Mouse (Mus musculus): Measurements from ENCODE around the gene Gzmk. TPM values are rescaled to one million over a fixed set of nuclear protein-coding genes. Genes with fewer than 3 reads are reported as not detected.
"Not testable (repeated sequence)": the region's sequence is repeated elsewhere in the genome, so short reads cannot be mapped to it uniquely, and the experiment has no call there.

The Gzmk gene
- polyA plus RNA-seq (2015; fragmentation: Nextera tagmentation; extraction: Ambion mirVana): not detected in 2 replicates

- no peak for ATAC-seq (ENCODE audit: extremely low read depth, insufficient number of reproducible peaks, low FRiP score, low TSS enrichment)
- no peaks in the 10 kb centered on the region for H3K36me3 ChIP-seq
- 58% methylated on average over 7 of the region's 7 CpGs for WGBS
- H3K27me3 ChIP-seq (replicated peaks): no peaks in the 10 kb centered on the region
- H3K9me3 ChIP-seq: no peaks in the 10 kb centered on the region
- no peak within 1 kb of the TSS for H3K4me2 ChIP-seq
- H3K4me3 ChIP-seq: no peak within 1 kb of the TSS
- no peak within 1 kb of the TSS for H3K9ac ChIP-seq
- peaks cover 23% of the 10 kb centered on the region for H3K4me1 ChIP-seq
- no peak within 1 kb of the TSS for H3K27ac ChIP-seq (replicated peaks)
These were observed at the start of gene Gzmk for GRCm38 (mm10) chr13:113225811-113226210. Gene Gzmk, minus strand, starts transcription at chr13:113225908.

DNA sequence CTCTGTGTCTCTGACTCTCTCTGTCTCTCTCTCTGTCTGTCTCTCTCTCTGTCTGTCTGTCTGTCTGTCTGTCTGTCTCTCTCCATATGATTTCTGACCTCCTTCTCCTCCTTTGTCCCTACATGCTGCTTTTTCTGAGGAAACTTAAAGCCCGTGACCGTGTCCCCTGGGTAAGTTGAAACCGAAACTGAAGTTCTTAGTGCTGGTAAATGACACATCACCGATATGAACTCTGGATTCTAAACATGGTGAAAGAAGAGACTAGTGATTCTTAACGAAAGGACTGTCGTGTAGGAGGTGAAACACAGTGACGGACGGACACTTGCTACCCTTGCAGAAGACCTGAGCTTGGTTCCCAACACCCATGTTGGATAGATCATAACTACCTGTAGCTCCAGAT, 45.5 kb upstream of the Gzmk start:
- H3K36me3 ChIP-seq: no peaks in the 10 kb centered on the region
- no peak overlapping the region for H3K9ac ChIP-seq
- peaks cover 10% of the 10 kb centered on the region for H3K4me1 ChIP-seq
- H3K4me3 ChIP-seq: no peak overlapping the region
- H3K9me3 ChIP-seq: no peaks in the 10 kb centered on the region
- H3K27ac ChIP-seq (replicated peaks): no peak overlapping the region
- WGBS: 86% methylated on average over 8 of the region's 8 CpGs
- H3K27me3 ChIP-seq (replicated peaks): no peaks in the 10 kb centered on the region
- H3K4me2 ChIP-seq: no peak overlapping the region
- no peak for ATAC-seq (ENCODE audit: extremely low read depth, insufficient number of reproducible peaks, low FRiP score, low TSS enrichment)

- Histone ChIP-seq H3K4me2 (no peak overlapping the region), H3K9ac (peak overlapping the region; percentile 37), H3K36me3 (no peaks in the 10 kb centered on the region), H3K27me3 (replicated peaks) (no peaks in the 10 kb centered on the region), H3K27ac (replicated peaks) (no peak overlapping the region), H3K9me3 (no peaks in the 10 kb centered on the region), H3K4me3 (no peak overlapping the region), H3K4me1 (peaks cover 10% of the 10 kb centered on the region)
- WGBS: 51% methylated on average over 18 of the region's 18 CpGs
- ATAC-seq (ENCODE audit: extremely low read depth, insufficient number of reproducible peaks, low FRiP score, low TSS enrichment): peak; percentile 31; the same call in 1 of the 2 replicates
These were observed 44.4 kb upstream of the Gzmk start for GRCm38 (mm10) chr13:113269777-113270776.

DNA sequence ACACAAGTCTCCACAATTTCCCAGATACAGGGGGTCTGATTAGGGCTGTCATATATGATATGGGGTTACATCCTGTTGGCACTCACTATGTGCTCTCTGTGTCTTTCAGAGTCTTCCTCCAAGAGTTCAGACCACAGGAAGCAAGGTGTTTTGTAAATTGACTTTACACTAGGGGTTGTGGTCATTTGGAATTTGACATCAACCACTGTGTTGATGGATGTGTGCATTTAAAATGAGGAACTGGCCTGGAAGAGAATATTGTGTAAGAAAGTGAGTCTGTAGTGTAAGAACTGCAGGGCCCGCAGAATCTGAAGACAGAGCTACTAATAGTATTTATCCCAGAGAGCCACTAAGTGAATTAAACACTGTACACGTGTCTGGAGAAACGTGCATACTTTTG, 41.5 kb upstream of the Gzmk start:
- H3K9me3 ChIP-seq: no peaks in the 10 kb centered on the region
- H3K9ac ChIP-seq: no peak overlapping the region
- no peak for ATAC-seq (ENCODE audit: extremely low read depth, insufficient number of reproducible peaks, low FRiP score, low TSS enrichment)
- peaks cover 16% of the 10 kb centered on the region for H3K4me1 ChIP-seq
- H3K4me3 ChIP-seq: no peak overlapping the region
- no peaks in the 10 kb centered on the region for H3K36me3 ChIP-seq
- H3K27me3 ChIP-seq (replicated peaks): no peaks in the 10 kb centered on the region
- WGBS: 78% methylated on average over 3 of the region's 3 CpGs
- no peak overlapping the region for H3K27ac ChIP-seq (replicated peaks)
- no peak overlapping the region for H3K4me2 ChIP-seq

GRCm38 (mm10) chr13:113266495-113266951, 40.8 kb upstream of the Gzmk start:
- ATAC-seq (ENCODE audit: extremely low read depth, insufficient number of reproducible peaks, low FRiP score, low TSS enrichment): no peak
- no peaks in the 10 kb centered on the region for H3K9me3 ChIP-seq
- no peak overlapping the region for H3K9ac ChIP-seq
- WGBS: 28% methylated on average over 9 of the region's 9 CpGs
- H3K4me1 ChIP-seq: peaks cover 16% of the 10 kb centered on the region
- no peak overlapping the region for H3K27ac ChIP-seq (replicated peaks)
- no peaks in the 10 kb centered on the region for H3K27me3 ChIP-seq (replicated peaks)
- peak overlapping the region; percentile 49 for H3K4me2 ChIP-seq
- peak overlapping the region; percentile 18; the same call in 1 of the 2 replicates for H3K4me3 ChIP-seq
- no peaks in the 10 kb centered on the region for H3K36me3 ChIP-seq

DNA sequence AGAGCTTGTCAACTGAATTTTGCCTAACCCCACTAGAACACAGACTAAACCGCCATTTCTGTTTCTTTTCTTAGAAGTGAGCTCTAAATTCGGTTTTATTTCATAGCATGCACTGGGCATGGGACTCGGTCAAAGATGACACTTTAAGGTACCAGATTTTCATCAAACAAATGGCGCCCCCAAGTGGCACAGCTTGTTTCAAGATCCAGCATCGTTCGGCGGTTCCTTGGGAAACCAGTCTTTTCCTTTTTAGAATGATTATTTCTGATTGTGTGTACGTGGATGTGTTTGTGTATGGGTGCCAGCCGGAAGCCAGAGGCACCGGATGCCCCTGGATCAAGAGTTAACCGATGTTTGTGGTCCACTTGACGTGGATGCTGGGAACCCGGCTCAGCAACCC, 39.5 kb upstream of the Gzmk start:
- Histone ChIP-seq H3K4me2 (no peak overlapping the region), H3K4me3 (no peak overlapping the region)
- WGBS: 21% methylated on average over 13 of the region's 13 CpGs

GRCm38 (mm10) chr13:113262822-113263221, 37.1 kb upstream of the Gzmk start:
- Histone ChIP-seq H3K27ac (replicated peaks) (no peak overlapping the region), H3K27me3 (replicated peaks) (no peaks in the 10 kb centered on the region), H3K9ac (no peak overlapping the region), H3K36me3 (no peaks in the 10 kb centered on the region), H3K4me3 (no peak overlapping the region), H3K4me1 (peaks cover 9% of the 10 kb centered on the region; the same call in 1 of the 2 replicates), H3K9me3 (no peaks in the 10 kb centered on the region), H3K4me2 (peak overlapping the region; percentile 36)
- no peak for ATAC-seq (ENCODE audit: extremely low read depth, insufficient number of reproducible peaks, low FRiP score, low TSS enrichment)
- WGBS: 55% methylated on average over 12 of the region's 12 CpGs

More for the DNA sequence above, 39.5 kb upstream of the Gzmk start:
- Histone ChIP-seq H3K4me1 (peaks cover 9% of the 10 kb centered on the region; the same call in 1 of the 2 replicates), H3K27ac (replicated peaks) (no peak overlapping the region), H3K9ac (no peak overlapping the region), H3K36me3 (no peaks in the 10 kb centered on the region), H3K9me3 (no peaks in the 10 kb centered on the region), H3K27me3 (replicated peaks) (no peaks in the 10 kb centered on the region)
- no peak for ATAC-seq (ENCODE audit: extremely low read depth, insufficient number of reproducible peaks, low FRiP score, low TSS enrichment)

DNA sequence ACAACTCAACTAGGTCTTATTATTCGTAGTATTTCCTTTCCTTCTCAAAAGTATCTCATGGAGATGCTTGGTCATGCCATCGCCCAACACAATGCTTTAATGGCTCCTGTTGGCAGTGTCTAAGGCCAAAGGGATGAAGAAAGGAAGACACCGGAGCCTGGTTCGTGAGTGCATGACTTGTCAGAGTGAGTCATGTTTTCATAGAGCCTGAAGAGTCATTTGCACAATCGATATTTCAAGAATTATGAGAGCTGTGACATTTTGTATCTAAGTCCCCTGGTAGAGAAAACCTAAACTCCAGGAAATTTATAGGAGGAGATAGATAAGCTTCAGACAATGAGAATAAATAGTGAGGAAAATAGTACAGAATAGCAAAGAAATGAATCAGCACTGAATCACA, 33.5 kb upstream of the Gzmk start:
- H3K27ac ChIP-seq (replicated peaks): no peak overlapping the region
- H3K9ac ChIP-seq: no peak overlapping the region
- 0 out of 2 replicates have a peak, but pooled peaks cover 6% of the 10 kb centered on the region for H3K4me1 ChIP-seq
- H3K4me2 ChIP-seq: no peak overlapping the region
- no peaks in the 10 kb centered on the region for H3K36me3 ChIP-seq
- no peak overlapping the region for H3K4me3 ChIP-seq
- ATAC-seq (ENCODE audit: extremely low read depth, insufficient number of reproducible peaks, low FRiP score, low TSS enrichment): no peak
- no peaks in the 10 kb centered on the region for H3K27me3 ChIP-seq (replicated peaks)
- H3K9me3 ChIP-seq: no peaks in the 10 kb centered on the region
- WGBS: 81% methylated on average over 5 of the region's 5 CpGs

DNA sequence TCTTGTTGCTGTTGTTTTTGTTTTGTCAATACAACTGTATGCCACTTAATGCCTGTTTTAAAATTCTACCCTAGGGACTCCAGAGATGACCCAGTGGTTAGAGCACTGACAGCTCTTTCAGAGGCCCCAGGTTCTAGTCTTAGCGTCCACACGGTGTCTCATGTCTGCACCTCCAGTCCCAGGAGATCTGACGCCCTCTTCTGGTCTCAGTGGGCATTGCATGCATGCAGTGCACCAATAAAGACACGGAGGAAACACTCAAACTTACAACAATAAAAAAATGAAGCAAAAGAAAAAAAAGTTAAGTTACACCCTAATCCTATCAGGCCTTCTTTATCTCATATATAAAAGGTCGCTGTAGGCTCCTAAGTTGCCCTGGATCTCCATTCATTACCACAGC, 31.5 kb upstream of the Gzmk start:
- Histone ChIP-seq H3K27ac (replicated peaks) (no peak overlapping the region), H3K9me3 (no peaks in the 10 kb centered on the region), H3K4me1 (no peaks in the 10 kb centered on the region), H3K9ac (no peak overlapping the region), H3K4me3 (no peak overlapping the region), H3K36me3 (no peaks in the 10 kb centered on the region), H3K27me3 (replicated peaks) (no peaks in the 10 kb centered on the region), H3K4me2 (no peak overlapping the region)
- ATAC-seq (ENCODE audit: extremely low read depth, insufficient number of reproducible peaks, low FRiP score, low TSS enrichment): no peak
- 40% methylated on average over 5 of the region's 5 CpGs for WGBS

- Histone ChIP-seq H3K4me1 (no peaks in the 10 kb centered on the region), H3K9ac (no peak overlapping the region), H3K4me3 (no peak overlapping the region), H3K4me2 (no peak overlapping the region), H3K27me3 (replicated peaks) (no peaks in the 10 kb centered on the region), H3K9me3 (no peaks in the 10 kb centered on the region), H3K36me3 (no peaks in the 10 kb centered on the region), H3K27ac (replicated peaks) (no peak overlapping the region)
- 54% methylated on average over 2 of the region's 2 CpGs for WGBS
- no peak for ATAC-seq (ENCODE audit: extremely low read depth, insufficient number of reproducible peaks, low FRiP score, low TSS enrichment)
These were observed 31.1 kb upstream of the Gzmk start for GRCm38 (mm10) chr13:113256766-113257165.

GRCm38 (mm10) chr13:113252580-113252979, 26.9 kb upstream of the Gzmk start:
- H3K27me3 ChIP-seq (replicated peaks); H3K4me2 ChIP-seq; H3K4me3 ChIP-seq; H3K9me3 ChIP-seq; H3K36me3 ChIP-seq; ATAC-seq (ENCODE audit: extremely low read depth, insufficient number of reproducible peaks, low FRiP score, low TSS enrichment); H3K9ac ChIP-seq; H3K27ac ChIP-seq (replicated peaks); H3K4me1 ChIP-seq: not testable (repeated sequence)
- WGBS: 78% methylated on average over 7 of the region's 7 CpGs

Measured in heart, embryonic 13.5 days (tissue).